Mouse (Mus musculus) mesoderm, embryonic 11.5 days (tissue): ENCODE results near the gene Shf.

Source experiments
- DNase-seq: peaks from one replicate; pipeline ENCODE4 v3.0.0-alpha.2; 2012; ENCODE audit warnings: low read depth, low spot score

The Shf gene

DNA sequence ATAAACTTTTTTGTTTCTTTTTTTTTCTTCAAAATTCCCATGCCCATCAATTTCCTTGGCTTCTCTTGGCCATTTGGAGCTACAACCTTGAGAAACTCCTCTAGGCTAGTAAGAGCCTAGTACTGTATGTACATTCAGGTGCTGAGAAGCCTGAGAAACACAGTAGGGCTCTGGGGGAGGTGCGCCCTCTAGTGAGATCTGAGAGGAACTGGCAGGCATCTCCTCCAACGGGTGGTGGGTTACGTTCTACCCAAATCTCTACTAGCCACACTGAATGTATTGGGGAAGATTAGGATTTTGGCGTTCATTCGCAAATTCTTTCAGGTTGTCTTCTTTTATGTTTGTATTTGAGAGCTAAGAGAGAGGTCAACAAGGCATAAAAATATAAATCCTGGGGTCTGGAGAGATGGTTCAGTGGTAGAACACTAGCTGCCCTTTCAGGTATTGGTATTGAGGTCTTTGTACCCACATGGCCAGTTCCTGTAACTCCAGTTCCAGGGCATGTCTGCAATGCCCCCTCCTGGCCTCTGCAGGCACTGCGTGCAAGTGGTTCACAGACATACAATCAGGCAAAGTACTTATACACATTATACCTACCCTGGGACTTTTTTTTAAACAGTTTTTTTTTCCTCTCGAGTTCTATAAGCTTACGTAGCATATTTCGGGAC, 66.3 kb downstream of the Shf start:
- peak; percentile 81 for DNase-seq

DNA sequence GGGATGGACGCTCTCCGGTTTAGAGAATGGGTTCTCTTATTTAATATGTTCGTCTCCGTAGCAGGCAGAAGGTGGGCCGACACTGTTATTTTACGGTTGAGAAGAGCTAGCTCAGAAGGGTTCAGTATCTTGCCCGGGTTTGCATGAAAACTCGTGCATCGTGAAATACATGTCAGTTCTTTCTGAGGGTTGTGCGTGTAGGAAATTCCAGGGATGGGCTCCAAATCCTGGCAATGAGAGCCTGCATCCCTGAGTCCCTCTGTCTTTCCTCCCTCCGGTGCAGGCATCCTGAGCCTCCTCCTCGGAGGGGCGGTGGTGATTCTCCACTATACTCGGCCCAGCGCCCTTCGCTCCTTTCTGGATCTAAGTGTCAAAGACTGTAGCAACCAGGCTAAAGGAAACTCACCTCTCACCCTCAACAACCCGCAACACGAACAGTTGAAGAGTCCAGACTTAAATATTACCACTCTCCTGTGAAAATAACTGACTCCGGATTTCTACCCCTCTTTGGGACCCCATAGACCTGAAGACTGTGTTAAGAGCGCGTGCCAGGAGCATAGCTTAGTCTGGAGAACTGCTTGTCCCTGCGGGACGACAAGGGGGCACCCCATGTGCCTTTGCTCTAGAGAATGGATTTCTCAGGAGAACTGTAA, 66.9 kb downstream of the Shf start:
- no peak for DNase-seq

DNA sequence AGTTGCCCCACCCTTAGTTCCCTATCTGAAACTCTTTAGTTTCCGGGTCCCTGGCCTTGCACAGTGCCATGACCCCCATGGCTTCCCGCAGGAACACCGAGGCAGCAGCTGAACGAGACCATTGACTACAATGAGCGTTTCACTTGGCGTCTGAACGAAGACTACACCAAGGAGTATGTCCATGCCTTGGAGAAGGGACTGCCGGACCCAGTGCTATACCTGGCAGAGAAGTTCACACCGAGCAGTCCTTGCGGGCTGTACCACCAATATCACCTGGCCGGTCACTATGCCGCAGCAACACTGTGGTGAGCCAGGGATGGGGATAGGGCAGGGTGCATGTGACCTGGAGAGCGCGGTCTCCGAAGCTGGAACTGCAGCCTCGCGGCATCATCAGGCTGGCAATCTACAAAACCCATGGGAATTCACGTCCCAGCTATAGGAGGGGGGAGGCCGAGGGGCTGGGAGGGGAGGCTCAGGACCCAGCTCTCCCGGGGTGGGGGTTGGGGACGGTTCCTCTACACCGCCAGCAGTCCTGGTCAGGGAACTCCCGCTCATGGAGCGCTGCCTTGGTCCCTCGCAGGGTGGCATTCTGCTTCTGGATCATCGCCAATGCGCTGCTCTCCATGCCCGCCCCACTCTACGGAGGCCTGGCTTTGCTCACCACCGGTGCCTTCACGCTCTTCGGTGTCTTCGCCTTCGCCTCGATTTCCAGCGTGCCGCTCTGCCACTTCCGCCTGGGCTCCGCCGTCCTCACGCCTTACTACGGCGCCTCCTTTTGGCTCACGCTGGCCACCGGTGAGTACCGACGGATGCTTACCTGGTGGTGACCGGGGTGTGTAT, 67.7 kb downstream of the Shf start:
- DNase-seq: no peak

DNA sequence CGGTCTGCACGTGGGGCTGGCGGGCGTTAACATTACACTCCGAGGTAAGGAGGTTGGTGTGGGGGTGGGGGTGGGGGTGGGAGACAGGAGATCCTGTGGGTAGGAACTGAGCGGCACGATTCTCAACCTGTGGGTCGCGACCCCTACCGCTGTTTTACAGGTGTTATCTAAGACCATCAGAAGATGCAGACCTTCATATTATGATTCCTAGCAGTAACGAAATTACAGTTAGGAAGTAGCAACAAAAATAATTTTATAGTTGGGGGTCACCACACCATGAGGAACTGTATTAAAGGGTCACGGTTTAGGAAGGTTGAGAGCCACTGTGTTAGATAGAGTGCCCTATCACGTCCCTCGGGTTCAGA, 68.3 kb downstream of the Shf start:
- no peak for DNase-seq

DNA sequence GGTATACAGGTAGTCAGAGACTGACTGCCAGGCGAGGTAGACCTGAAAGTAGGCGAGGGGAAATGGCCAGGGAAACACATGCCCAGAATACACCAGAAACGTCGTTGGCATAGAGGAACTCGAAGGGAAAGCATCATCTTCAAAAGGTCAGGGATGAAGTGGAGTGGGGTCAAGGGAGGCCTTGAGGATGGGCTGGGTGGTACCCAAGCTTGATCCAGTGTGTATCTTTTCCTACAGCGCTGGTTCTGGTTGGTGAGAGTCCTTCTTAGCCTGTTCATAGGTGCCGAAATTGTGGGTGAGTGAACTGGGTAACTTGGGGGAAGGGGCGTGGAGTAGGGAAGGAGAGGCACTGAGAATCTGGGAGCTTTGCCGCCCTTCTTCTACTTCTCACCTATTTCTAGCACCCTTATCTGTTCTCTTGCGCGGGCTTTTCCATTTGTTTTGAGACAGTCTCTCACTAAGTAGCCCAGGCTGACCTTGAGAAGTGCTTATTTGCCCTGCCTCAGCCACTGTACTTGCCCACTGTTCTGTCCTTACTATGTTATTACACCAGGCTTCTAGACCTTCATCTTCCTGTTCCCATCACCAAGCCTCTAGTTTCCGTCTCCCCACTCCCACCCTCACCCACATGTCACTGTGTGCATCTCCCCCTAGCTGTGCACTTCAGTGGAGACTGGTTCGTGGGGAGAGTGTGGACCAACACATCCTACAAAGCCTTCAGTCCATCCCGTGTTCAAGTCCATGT, 68.9 kb downstream of the Shf start:
- DNase-seq: no peak
